In genomic region chr11:106812410-106813136, GRCm38 (mm10) we compare ENCODE assay signal across 27 mouse cellular contexts. TPM values are rescaled to one million over a fixed set of nuclear protein-coding genes. Genes with fewer than 3 reads are reported as not detected.
A peak's percentile ranks its signal among the peaks of the same experiment; 100 is the strongest.
DNase-seq lines count a peak whose midpoint lies in the region; ATAC-seq and TF ChIP-seq lines count a peak whose summit lies in the region.
"Had no signal": no experiment of that assay in that cellular context is flagged by ENCODE, and none has a peak within 500 bp of the region (broad histone marks: within the 10 kb centered on the region; RNA-seq: fewer than 3 reads in every experiment).

No protein-coding gene starts in this region.

- H3K9me3 ChIP-seq in stomach, postnatal 0 days (ENCODE audit: control insufficient read depth, low read length) = no peaks in the 10 kb centered on the region
- H3K9me3 ChIP-seq: embryonic facial prominence, embryonic 10.5 days; forebrain, embryonic 15.5 days; heart, embryonic 12.5 days; hindbrain, embryonic 10.5 days; limb, embryonic 13.5 days; lung, embryonic 15.5 days; midbrain, embryonic 15.5 days; neural tube, embryonic 12.5 days; stomach, embryonic 15.5 days had no signal

- H3K36me3 ChIP-seq in liver, adult 2 months (ENCODE audit: control insufficient read depth, insufficient read depth, low read length) = peaks cover 26% of the 10 kb centered on the region
- peaks cover 10% of the 10 kb centered on the region for H3K36me3 ChIP-seq in stomach, postnatal 0 days (ENCODE audit: control insufficient read depth, insufficient read depth, low read length)

- TF ChIP-seq CTCF in liver, adult 2 months (IDR thresholded peaks at IDR 0.05; ENCODE audit: low read depth, low read length) = no peak
- no peak for TF ChIP-seq CTCF in stomach, postnatal 0 days (IDR thresholded peaks at IDR 0.05; ENCODE audit: low read depth)

- WGBS in liver, adult 2 months = 24% methylated on average over 7 of the region's 7 CpGs
- WGBS in stomach, postnatal 0 days = 84% methylated on average over 7 of the region's 7 CpGs

- no peaks in the 10 kb centered on the region for H3K79me2 ChIP-seq in liver, adult 2 months (ENCODE audit: control insufficient read depth, insufficient read depth, low read length)

- H3K4me1 ChIP-seq in liver, adult 2 months (ENCODE audit: control insufficient read depth, insufficient read depth, low read length) = peaks cover 7% of the 10 kb centered on the region
- H3K4me1 ChIP-seq in stomach, postnatal 0 days (replicated peaks; ENCODE audit: control insufficient read depth, insufficient read depth) = no peaks in the 10 kb centered on the region
- H3K4me1 ChIP-seq: heart, embryonic 12.5 days; hindbrain, embryonic 10.5 days; limb, embryonic 13.5 days; lung, embryonic 15.5 days; midbrain, embryonic 15.5 days; neural tube, embryonic 12.5 days; stomach, embryonic 15.5 days had no signal

- no peak overlapping the region for H3K4me3 ChIP-seq in liver, adult 2 months (ENCODE audit: insufficient read depth, low read depth, low read length)
- H3K4me3 ChIP-seq in stomach, postnatal 0 days (ENCODE audit: low read depth, low read length) = no peak overlapping the region
- H3K4me3 ChIP-seq: embryonic facial prominence, embryonic 10.5 days; forebrain, embryonic 15.5 days; heart, embryonic 12.5 days; hindbrain, embryonic 10.5 days; limb, embryonic 13.5 days; lung, embryonic 15.5 days; midbrain, embryonic 15.5 days; neural tube, embryonic 12.5 days; stomach, embryonic 15.5 days had no signal

- H3K27me3 ChIP-seq in liver, adult 2 months (ENCODE audit: control insufficient read depth, insufficient read depth, low read length) = no peaks in the 10 kb centered on the region
- H3K27me3 ChIP-seq in stomach, postnatal 0 days (ENCODE audit: control insufficient read depth, insufficient read depth, low read length) = no peaks in the 10 kb centered on the region
- H3K27me3 ChIP-seq: forebrain, embryonic 15.5 days; heart, embryonic 12.5 days; limb, embryonic 13.5 days; lung, embryonic 15.5 days; midbrain, embryonic 15.5 days; neural tube, embryonic 12.5 days; stomach, embryonic 15.5 days had no signal

- H3K9ac ChIP-seq in liver, adult 2 months (ENCODE audit: low read depth, low read length) = 0 out of 2 replicates have a peak overlapping the region, but pooled peaks have one; percentile 26
- no peak overlapping the region for H3K9ac ChIP-seq in stomach, postnatal 0 days (ENCODE audit: low read length)
- H3K9ac ChIP-seq: forebrain, embryonic 15.5 days; heart, embryonic 12.5 days; limb, embryonic 13.5 days; lung, embryonic 15.5 days; midbrain, embryonic 15.5 days; neural tube, embryonic 12.5 days; stomach, embryonic 15.5 days had no signal

- H3K27ac ChIP-seq in liver, adult 2 months (replicated peaks; ENCODE audit: insufficient read depth, low read depth, low read length) = peak overlapping the region; percentile 76
- no peak overlapping the region for H3K27ac ChIP-seq in stomach, postnatal 0 days (replicated peaks)
- H3K27ac ChIP-seq: embryonic facial prominence, embryonic 10.5 days; forebrain, embryonic 15.5 days; hindbrain, embryonic 10.5 days; kidney, postnatal 0 days; limb, embryonic 13.5 days; lung, embryonic 15.5 days; midbrain, embryonic 15.5 days; neural tube, embryonic 12.5 days; stomach, embryonic 15.5 days had no signal

- ATAC-seq in stomach, postnatal 0 days (ENCODE audit: low FRiP score, low TSS enrichment) = peak; percentile 84
- ATAC-seq: forebrain, embryonic 15.5 days; hindbrain, embryonic 16.5 days; midbrain, embryonic 15.5 days had no signal

- TF ChIP-seq POLR2A in liver, adult 2 months (IDR thresholded peaks at IDR 0.05; ENCODE audit: extremely low read depth, insufficient read depth, low read length) = no peak

- peak; percentile 62 for DNase-seq in heart, adult 11 months
- DNase-seq in heart, adult 9 months (ENCODE audit: low spot score in 2 of 2) = no peak
- peak; percentile 87 for DNase-seq in liver, adult 2 months (ENCODE audit: extremely low read depth, low read depth, low spot score)
- DNase-seq in liver = no peak
- DNase-seq in kidney, postnatal 25 days = peak; percentile 24 to 60
- peak; percentile 36 for DNase-seq in stomach, postnatal 0 days (ENCODE audit: low spot score)
- DNase-seq in adrenal gland, postnatal 14 days = no peak
- no peak for DNase-seq in cerebellum, postnatal 10 days
- DNase-seq: adrenal gland, postnatal 25 days; cerebellum, adult 9-11 months; gastrocnemius, postnatal 10 days; heart, postnatal 10 days; lung, postnatal 4 days; retina, postnatal 1 day; thymus, adult 18-20 months; thymus, postnatal 4 days had no signal

- H3K4me2 ChIP-seq in stomach, postnatal 0 days (replicated peaks; ENCODE audit: low read depth) = no peak overlapping the region
- H3K4me2 ChIP-seq: forebrain, embryonic 15.5 days; heart, embryonic 12.5 days; limb, embryonic 13.5 days; lung, embryonic 15.5 days; midbrain, embryonic 15.5 days; neural tube, embryonic 12.5 days; stomach, embryonic 15.5 days had no signal

- no peak for TF ChIP-seq EP300 in stomach, postnatal 0 days (optimal IDR thresholded peaks at IDR 0.05)

RNA-seq across cellular contexts. Expression of gene Cep95, which starts 23.5 kb away (rescaled TPM):
- 5.8 and 8.4 TPM in 2 replicates for total RNA-seq in liver, adult 2 months (2014; rRNA removed)
- polyA plus RNA-seq in liver, adult 2 months (2012; rRNA removed) = 0.96 and 1.2 TPM in 2 replicates
- 4.9 and 5.7 TPM in 2 replicates for polyA plus RNA-seq in stomach, postnatal 0 days (2015; fragmentation: Nextera tagmentation; extraction: Ambion mirVana)
- total RNA-seq in adrenal gland, postnatal 14 days (2021) = 12.2 and 13.2 TPM in 2 replicates

RNA-seq across cellular contexts. Expression of gene Ddx5, which starts 23.6 kb away (rescaled TPM):
- total RNA-seq in liver, adult 2 months (2014; rRNA removed) = 218 and 224 TPM in 2 replicates
- polyA plus RNA-seq in liver, adult 2 months (2012; rRNA removed) = 273 and 389 TPM in 2 replicates
- polyA plus RNA-seq in stomach, postnatal 0 days (2015; fragmentation: Nextera tagmentation; extraction: Ambion mirVana) = 175 and 178 TPM in 2 replicates
- 755 and 762 TPM in 2 replicates for total RNA-seq in adrenal gland, postnatal 14 days (2021)

RNA-seq across cellular contexts. Expression of gene Polg2, which starts 33.2 kb away (rescaled TPM):
- total RNA-seq in liver, adult 2 months (2014; rRNA removed) = 12.6 and 13.0 TPM in 2 replicates
- 5.8 and 6.4 TPM in 2 replicates for polyA plus RNA-seq in liver, adult 2 months (2012; rRNA removed)
- 8.9 and 10.3 TPM in 2 replicates for polyA plus RNA-seq in stomach, postnatal 0 days (2015; fragmentation: Nextera tagmentation; extraction: Ambion mirVana)
- 6.6 and 7.3 TPM in 2 replicates for total RNA-seq in adrenal gland, postnatal 14 days (2021)

Comparison
In these comparisons a context has a peak if more than half of its experiments do, and no peak if none do; other contexts are left out.
1. DNase-seq: peak in heart, adult 11 months (single experiment), liver, adult 2 months (single experiment), kidney, postnatal 25 days (2 of 2) and stomach, postnatal 0 days (single experiment); none in heart, adult 9 months (0 of 2), liver (single experiment), adrenal gland, postnatal 14 days (single experiment) and cerebellum, postnatal 10 days (0 of 2).